ENCODE assay signal across 10 mouse cellular contexts in the genomic region with DNA sequence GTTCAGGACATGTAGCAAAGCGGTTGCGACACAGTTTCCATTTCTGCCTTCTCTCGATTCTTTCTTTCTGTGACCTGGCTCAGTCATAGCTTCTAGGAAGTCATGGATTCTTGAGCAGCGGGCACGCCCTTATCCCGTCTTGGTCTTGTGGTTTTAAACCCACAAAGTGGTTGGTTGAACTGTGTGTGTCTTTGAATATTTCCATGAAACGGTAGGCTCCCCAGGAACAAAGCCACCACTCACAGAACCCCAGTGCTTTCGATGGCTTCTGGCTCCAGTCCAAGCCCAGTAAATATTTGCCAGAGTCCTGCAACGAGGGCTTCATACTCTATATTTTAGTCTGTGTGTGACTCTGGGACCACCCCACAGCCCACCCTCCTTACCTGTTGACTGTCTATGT. TPM values are rescaled to one million over a fixed set of nuclear protein-coding genes. Genes with fewer than 3 reads are reported as not detected.
DNase-seq lines count a peak whose midpoint lies in the region; ATAC-seq and TF ChIP-seq lines count a peak whose summit lies in the region.
"Had no signal": no experiment of that assay in that cellular context is flagged by ENCODE, and none has a peak within 500 bp of the region (broad histone marks: within the 10 kb centered on the region; RNA-seq: fewer than 3 reads in every experiment).

No protein-coding gene starts in this region.

- H3K4me3 ChIP-seq in liver, adult 2 months (ENCODE audit: insufficient read depth, low read depth, low read length) = no peak overlapping the region
- no peak overlapping the region for H3K4me3 ChIP-seq in liver, embryonic 12.5 days
- H3K4me3 ChIP-seq in kidney, adult 2 months (ENCODE audit: insufficient read depth, low read depth, low read length) = no peak overlapping the region
- no peak overlapping the region for H3K4me3 ChIP-seq in lung, embryonic 15.5 days
- H3K4me3 ChIP-seq in heart, embryonic 12.5 days = no peak overlapping the region
- no peak overlapping the region for H3K4me3 ChIP-seq in midbrain, embryonic 16.5 days (ENCODE audit: low read depth, low read length)
- H3K4me3 ChIP-seq: embryonic facial prominence, embryonic 12.5 days had no signal

- H3K27ac ChIP-seq in liver, adult 2 months (replicated peaks; ENCODE audit: insufficient read depth, low read depth, low read length) = no peak overlapping the region
- no peak overlapping the region for H3K27ac ChIP-seq in liver, embryonic 12.5 days
- peak overlapping the region; percentile 51 for H3K27ac ChIP-seq in kidney, adult 2 months (ENCODE audit: insufficient read depth, low read depth, low read length)
- H3K27ac ChIP-seq in lung, embryonic 15.5 days = peak overlapping the region; percentile 76
- H3K27ac ChIP-seq in heart, embryonic 12.5 days (ENCODE audit: poor library complexity, severe bottlenecking) = no peak overlapping the region
- no peak overlapping the region for H3K27ac ChIP-seq in midbrain, embryonic 16.5 days (ENCODE audit: low read length)
- H3K27ac ChIP-seq: embryonic facial prominence, embryonic 12.5 days; liver, embryonic 14.5 days had no signal

- TF ChIP-seq POLR2A in liver, adult 2 months (IDR thresholded peaks at IDR 0.05; ENCODE audit: extremely low read depth, insufficient read depth, low read length) = no peak
- TF ChIP-seq POLR2A in kidney, adult 2 months (IDR thresholded peaks at IDR 0.05; ENCODE audit: low read depth, low read length) = no peak

- no peaks in the 10 kb centered on the region for H3K4me1 ChIP-seq in liver, adult 2 months (ENCODE audit: control insufficient read depth, insufficient read depth, low read length)
- H3K4me1 ChIP-seq in liver, embryonic 12.5 days = no peaks in the 10 kb centered on the region
- H3K4me1 ChIP-seq in kidney, adult 2 months (ENCODE audit: control insufficient read depth, insufficient read depth, low read length) = peaks cover 3% of the 10 kb centered on the region; the same call in 1 of the 2 replicates
- peaks cover 15% of the 10 kb centered on the region; the same call in 1 of the 2 replicates for H3K4me1 ChIP-seq in lung, embryonic 15.5 days
- H3K4me1 ChIP-seq in heart, embryonic 12.5 days (replicated peaks) = no peaks in the 10 kb centered on the region
- H3K4me1 ChIP-seq in midbrain, embryonic 16.5 days (ENCODE audit: control insufficient read depth, insufficient read depth, low read length) = no peaks in the 10 kb centered on the region
- H3K4me1 ChIP-seq: embryonic facial prominence, embryonic 12.5 days had no signal

- peak; percentile 3 for DNase-seq in liver, adult 2 months (ENCODE audit: extremely low read depth, low read depth, low spot score)
- DNase-seq in kidney, adult 2 months = peak; percentile 68
- no peak for DNase-seq in layer of hippocampus, postnatal 36 days
- DNase-seq: heart, adult 18-20 months had no signal

- no peak overlapping the region for H3K9ac ChIP-seq in liver, adult 2 months (ENCODE audit: low read depth, low read length)
- no peak overlapping the region for H3K9ac ChIP-seq in liver, embryonic 12.5 days
- H3K9ac ChIP-seq in lung, embryonic 15.5 days = no peak overlapping the region
- H3K9ac ChIP-seq in heart, embryonic 12.5 days = no peak overlapping the region
- H3K9ac ChIP-seq in midbrain, embryonic 16.5 days (ENCODE audit: low read depth, low read length) = no peak overlapping the region
- H3K9ac ChIP-seq: embryonic facial prominence, embryonic 12.5 days; liver, embryonic 14.5 days had no signal

- no peaks in the 10 kb centered on the region for H3K27me3 ChIP-seq in liver, adult 2 months (ENCODE audit: control insufficient read depth, insufficient read depth, low read length)
- H3K27me3 ChIP-seq in liver, embryonic 12.5 days (replicated peaks) = no peaks in the 10 kb centered on the region
- H3K27me3 ChIP-seq in kidney, adult 2 months (replicated peaks; ENCODE audit: control insufficient read depth, insufficient read depth, low read length) = no peaks in the 10 kb centered on the region
- H3K27me3 ChIP-seq in lung, embryonic 15.5 days = no peaks in the 10 kb centered on the region
- H3K27me3 ChIP-seq in heart, embryonic 12.5 days (replicated peaks) = no peaks in the 10 kb centered on the region
- no peaks in the 10 kb centered on the region for H3K27me3 ChIP-seq in midbrain, embryonic 16.5 days (ENCODE audit: control insufficient read depth, insufficient read depth, low read depth, low read length)
- H3K27me3 ChIP-seq: embryonic facial prominence, embryonic 12.5 days had no signal

- no peak overlapping the region for H3K4me2 ChIP-seq in liver, embryonic 12.5 days
- H3K4me2 ChIP-seq in lung, embryonic 15.5 days = peak overlapping the region; percentile 11; the same call in 1 of the 2 replicates
- H3K4me2 ChIP-seq in heart, embryonic 12.5 days = no peak overlapping the region
- H3K4me2 ChIP-seq in midbrain, embryonic 16.5 days (ENCODE audit: low read length) = no peak overlapping the region
- H3K4me2 ChIP-seq: embryonic facial prominence, embryonic 12.5 days had no signal

- no peaks in the 10 kb centered on the region for H3K79me2 ChIP-seq in liver, adult 2 months (ENCODE audit: control insufficient read depth, insufficient read depth, low read length)

- no peak for ATAC-seq in liver, embryonic 12.5 days
- ATAC-seq in lung, embryonic 15.5 days (ENCODE audit: borderline replicate concordance, extremely low read depth, low FRiP score, low TSS enrichment) = peak; percentile 79
- ATAC-seq in heart, embryonic 12.5 days (ENCODE audit: insufficient number of reproducible peaks, low FRiP score) = no peak
- no peak for ATAC-seq in midbrain, embryonic 16.5 days

- no peaks in the 10 kb centered on the region for H3K9me3 ChIP-seq in liver, embryonic 12.5 days (replicated peaks)
- H3K9me3 ChIP-seq in lung, embryonic 15.5 days = no peaks in the 10 kb centered on the region
- H3K9me3 ChIP-seq in heart, embryonic 12.5 days (replicated peaks) = no peaks in the 10 kb centered on the region
- no peaks in the 10 kb centered on the region for H3K9me3 ChIP-seq in midbrain, embryonic 16.5 days (replicated peaks; ENCODE audit: control insufficient read depth, low read length, poor library complexity, severe bottlenecking)
- H3K9me3 ChIP-seq: embryonic facial prominence, embryonic 12.5 days had no signal

- TF ChIP-seq CTCF in liver, adult 2 months (IDR thresholded peaks at IDR 0.05; ENCODE audit: low read depth, low read length) = no peak
- no peak for TF ChIP-seq CTCF in kidney, adult 2 months (conservative IDR thresholded peaks at IDR 0.05; ENCODE audit: insufficient read depth, insufficient read length, low read depth, low read length)

- no peaks in the 10 kb centered on the region for H3K36me3 ChIP-seq in liver, adult 2 months (ENCODE audit: control insufficient read depth, insufficient read depth, low read length)
- no peaks in the 10 kb centered on the region for H3K36me3 ChIP-seq in liver, embryonic 12.5 days
- no peaks in the 10 kb centered on the region for H3K36me3 ChIP-seq in kidney, adult 2 months (ENCODE audit: control insufficient read depth, insufficient read depth, low read length)
- H3K36me3 ChIP-seq in lung, embryonic 15.5 days = no peaks in the 10 kb centered on the region
- H3K36me3 ChIP-seq in heart, embryonic 12.5 days = no peaks in the 10 kb centered on the region
- 0 out of 2 replicates have a peak, but pooled peaks cover 2% of the 10 kb centered on the region for H3K36me3 ChIP-seq in midbrain, embryonic 16.5 days (ENCODE audit: control insufficient read depth, insufficient read depth, low read length)
- H3K36me3 ChIP-seq: embryonic facial prominence, embryonic 12.5 days had no signal

- 31% methylated on average over 9 of the region's 9 CpGs for WGBS in liver, adult 2 months
- 62% methylated on average over 9 of the region's 9 CpGs for WGBS in liver, embryonic 12.5 days (ENCODE audit: insufficient replicate concordance)
- WGBS in kidney, adult 2 months = 36% methylated on average over 9 of the region's 9 CpGs
- whole genome bisulfite sequencing in lung, embryonic 15.5 days = 43% methylated on average over 9 of the region's 9 CpGs
- 75% methylated on average over 9 of the region's 9 CpGs for WGBS in heart, embryonic 12.5 days
- WGBS in midbrain, embryonic 16.5 days = 70% methylated on average over 9 of the region's 9 CpGs

RNA-seq across cellular contexts. Expression of a gene that starts 31.6 kb away (rescaled TPM):
- 0.20 and 0.28 TPM in 2 replicates for total RNA-seq in liver, adult 2 months (2014; rRNA removed)
- polyA plus RNA-seq in liver, adult 2 months (2012; rRNA removed) = 0.11 and 0.17 TPM in 2 replicates
- 0.66 and 0.78 TPM in 2 replicates for polyA plus RNA-seq in liver, embryonic 12.5 days (2016; fragmentation: Nextera tagmentation; extraction: Ambion mirVana)
- polyA plus RNA-seq in kidney, adult 2 months (2012; rRNA removed) = 91.2 and 123 TPM in 2 replicates
- 52.9 and 54.4 TPM in 2 replicates for polyA plus RNA-seq in lung, embryonic 15.5 days (2015; fragmentation: Nextera tagmentation; extraction: Ambion mirVana)
- polyA plus RNA-seq in heart, embryonic 12.5 days (2016; fragmentation: Nextera tagmentation; extraction: Ambion mirVana) = 2.0 and 2.6 TPM in 2 replicates
- polyA plus RNA-seq in midbrain, embryonic 16.5 days (2015; fragmentation: Nextera tagmentation; extraction: Ambion mirVana) = 20.7 and 21.4 TPM in 2 replicates
- 10 to 100 TPM; 69.4 to 82.5 TPM for total RNA-seq in layer of hippocampus, postnatal 36 days (2021)

Comparison
In these comparisons a context has a peak if more than half of its experiments do, and no peak if none do; other contexts are left out.
1. DNase-seq: peak in liver, adult 2 months (single experiment) and kidney, adult 2 months (single experiment); none in layer of hippocampus, postnatal 36 days (0 of 2).
2. H3K27ac ChIP-seq: peak in kidney, adult 2 months (single experiment) and lung, embryonic 15.5 days (single experiment); none in liver, adult 2 months (single experiment), liver, embryonic 12.5 days (single experiment), heart, embryonic 12.5 days (single experiment) and midbrain, embryonic 16.5 days (single experiment).